Mouse (Mus musculus): Measurements from ENCODE around the gene Hyal3.

GRCm38 (mm10) chr9:107612945-107613569 is 32.4 kb downstream of the Hyal3 start:
- TF ChIP-seq CTCF (IDR thresholded peaks at IDR 0.05; ENCODE audit: extremely low read depth, insufficient read depth, insufficient read length, insufficient replicate concordance): no peak
- no peak for TF ChIP-seq POLR2A (IDR thresholded peaks at IDR 0.05; ENCODE audit: low read depth, low read length)

Data from spleen, adult 2 months (tissue).